Mouse (Mus musculus): Measurements from ENCODE around the gene Bag1. TPM values are rescaled to one million over a fixed set of nuclear protein-coding genes. Genes with fewer than 3 reads are reported as not detected.

The Bag1 gene
- total RNA-seq, 1 experiment = 99.5 TPM

DNA sequence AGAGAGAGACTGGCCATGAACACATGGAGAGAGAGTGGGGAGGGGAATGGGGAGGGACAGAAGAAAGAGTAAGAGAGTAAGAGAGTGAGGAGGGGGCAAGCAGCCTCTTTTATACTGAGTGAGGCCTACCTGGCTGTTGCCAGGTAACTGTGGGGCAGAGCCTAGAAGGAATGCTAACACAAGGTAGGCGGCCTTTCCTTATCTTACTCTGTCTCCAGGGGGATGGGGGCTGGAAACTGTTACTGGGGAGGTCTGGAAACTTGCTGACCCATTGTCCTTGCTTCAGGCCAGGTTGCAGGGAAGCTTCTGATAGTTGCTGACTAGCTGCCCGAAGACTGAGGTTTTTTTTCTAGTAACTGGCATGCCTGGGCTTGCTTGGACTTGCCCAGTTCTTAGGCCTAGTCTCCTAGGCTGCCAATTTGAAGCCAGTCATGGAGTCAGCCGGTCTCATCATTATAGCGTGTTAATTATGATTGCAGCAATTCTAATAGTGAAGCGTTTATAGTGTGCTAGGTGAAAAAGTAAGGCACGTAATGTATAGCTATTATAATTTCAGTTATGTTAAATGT, 49.5 kb downstream of the Bag1 start:
- Histone ChIP-seq H3K36me3 (ENCODE audit: control insufficient read depth, insufficient read depth, low read length, poor library complexity, severe bottlenecking) (no peaks in the 10 kb centered on the region; the same call in 1 of the 2 replicates), H3K27ac (ENCODE audit: insufficient read depth, low read depth, low read length, poor library complexity, severe bottlenecking) (peak overlapping the region; percentile 94), H3K9me3 (ENCODE audit: control insufficient read depth, insufficient read depth, low read depth, low read length) (no peaks in the 10 kb centered on the region), H3K4me3 (ENCODE audit: insufficient read depth in 1 of 2, low read depth in 1 of 2, low read length in 2 of 2, poor library complexity in 1 of 2, severe bottlenecking in 1 of 2) (no peak overlapping the region), H3K4me1 (ENCODE audit: control insufficient read depth in 2 of 2, insufficient read depth in 2 of 2, low read length in 2 of 2, poor library complexity in 1 of 2) (peaks cover 0 to 11% of the 10 kb centered on the region in 2 experiments; a peak in 1 of 4 replicates), H3K9ac (ENCODE audit: insufficient read depth, low read depth, low read length, poor library complexity, severe bottlenecking) (no peak overlapping the region)
- TF ChIP-seq MAFK (IDR thresholded peaks at IDR 0.05; ENCODE audit: insufficient read depth, low read depth, low read length) (no peak), ZNF384 (IDR thresholded peaks at IDR 0.05; ENCODE audit: low read depth, low read length) (peak; percentile 51; the same call in 1 of the 2 replicates)
- in situ Hi-C loops (cut with MboI; ENCODE audit: low sequenced_read_pairs in 2 of 2, unreplicated experiment in 2 of 2) = loop anchor here in 1 of 2 experiments (5.0 kb wide), 1 partner anchor 121 kb away; no protein-coding TSS in a partner anchor
- no peak for DNase-seq (ENCODE audit: low read depth, low spot score)

DNA sequence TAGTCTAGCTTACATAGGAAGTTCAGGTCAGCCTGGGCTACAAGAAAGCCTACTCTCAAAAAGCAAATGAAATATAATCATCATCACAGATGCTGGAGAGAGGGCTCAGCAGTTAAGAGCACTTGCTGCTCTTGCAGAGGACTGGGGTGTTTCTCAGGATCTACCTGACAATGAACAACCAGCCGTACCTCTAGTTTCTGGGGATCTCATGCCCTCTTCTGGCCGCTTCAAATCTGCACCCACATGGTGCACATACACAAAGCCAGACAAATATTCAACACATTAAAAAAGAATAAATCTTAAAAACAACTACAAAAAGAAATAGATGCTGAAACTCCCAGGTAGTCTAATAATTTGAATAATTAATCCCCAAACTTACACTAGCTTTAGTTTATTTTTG, 52.4 kb downstream of the Bag1 start:
- Histone ChIP-seq H3K36me3 (ENCODE audit: control insufficient read depth, insufficient read depth, low read length, poor library complexity, severe bottlenecking) (no peaks in the 10 kb centered on the region; the same call in 1 of the 2 replicates), H3K9me3 (ENCODE audit: control insufficient read depth, insufficient read depth, low read depth, low read length) (no peaks in the 10 kb centered on the region), H3K4me1 (ENCODE audit: control insufficient read depth in 2 of 2, insufficient read depth in 2 of 2, low read length in 2 of 2, poor library complexity in 1 of 2) (peaks cover 0 to 11% of the 10 kb centered on the region in 2 experiments; a peak in 1 of 4 replicates), H3K9ac (ENCODE audit: insufficient read depth, low read depth, low read length, poor library complexity, severe bottlenecking) (no peak overlapping the region), H3K4me3 (ENCODE audit: insufficient read depth in 1 of 2, low read depth in 1 of 2, low read length in 2 of 2, poor library complexity in 1 of 2, severe bottlenecking in 1 of 2) (no peak overlapping the region), H3K27ac (ENCODE audit: insufficient read depth, low read depth, low read length, poor library complexity, severe bottlenecking) (no peak overlapping the region)
- DNase-seq (ENCODE audit: low read depth, low spot score) = no peak
- TF ChIP-seq HCFC1 (IDR thresholded peaks at IDR 0.05; ENCODE audit: borderline replicate concordance, insufficient read depth, low read length) (no peak), CHD2 (IDR thresholded peaks at IDR 0.05; ENCODE audit: low read depth, low read length) (no peak), MAFK (IDR thresholded peaks at IDR 0.05; ENCODE audit: insufficient read depth, low read depth, low read length) (no peak), ZC3H11A (IDR thresholded peaks at IDR 0.05; ENCODE audit: borderline replicate concordance, low read depth, low read length) (no peak), ZNF384 (IDR thresholded peaks at IDR 0.05; ENCODE audit: low read depth, low read length) (no peak)
- in situ Hi-C loops (cut with MboI; ENCODE audit: low sequenced_read_pairs in 2 of 2, unreplicated experiment in 2 of 2) = loop anchor here in 1 of 2 experiments (5.0 kb wide), 1 partner anchor 118 kb away; no protein-coding TSS in a partner anchor

DNA sequence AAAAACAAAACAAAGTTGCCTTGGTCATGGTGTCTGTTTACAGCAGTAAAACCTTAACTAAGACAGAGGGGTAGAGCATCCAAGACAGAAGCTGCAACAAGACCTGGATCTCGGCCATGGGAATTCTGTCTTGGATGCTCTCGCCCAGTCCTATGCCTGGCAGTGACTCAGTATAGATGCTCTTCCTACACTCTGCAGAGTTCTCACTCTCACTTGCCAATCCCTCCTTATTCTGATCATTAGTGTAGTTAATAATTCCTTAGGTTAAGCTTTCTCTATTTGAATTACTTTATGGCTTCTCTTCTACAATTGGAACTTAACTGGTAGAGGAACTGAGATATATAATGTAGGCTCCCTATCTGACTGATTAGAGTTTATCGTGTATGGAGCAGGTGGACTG, 53.0 kb downstream of the Bag1 start:
- Histone ChIP-seq H3K36me3 (ENCODE audit: control insufficient read depth, insufficient read depth, low read length, poor library complexity, severe bottlenecking) (no peaks in the 10 kb centered on the region), H3K9me3 (ENCODE audit: control insufficient read depth, insufficient read depth, low read depth, low read length) (no peaks in the 10 kb centered on the region), H3K4me1 (ENCODE audit: control insufficient read depth in 2 of 2, insufficient read depth in 2 of 2, low read length in 2 of 2, poor library complexity in 1 of 2) (peaks cover 0 to 11% of the 10 kb centered on the region in 2 experiments; a peak in 1 of 4 replicates), H3K4me3 (ENCODE audit: insufficient read depth in 1 of 2, low read depth in 1 of 2, low read length in 2 of 2, poor library complexity in 1 of 2, severe bottlenecking in 1 of 2) (no peak overlapping the region), H3K27ac (ENCODE audit: insufficient read depth, low read depth, low read length, poor library complexity, severe bottlenecking) (no peak overlapping the region), H3K9ac (ENCODE audit: insufficient read depth, low read depth, low read length, poor library complexity, severe bottlenecking) (no peak overlapping the region)
- TF ChIP-seq MAFK (IDR thresholded peaks at IDR 0.05; ENCODE audit: insufficient read depth, low read depth, low read length) (no peak), ZC3H11A (IDR thresholded peaks at IDR 0.05; ENCODE audit: borderline replicate concordance, low read depth, low read length) (no peak), ZNF384 (IDR thresholded peaks at IDR 0.05; ENCODE audit: low read depth, low read length) (no peak), HCFC1 (IDR thresholded peaks at IDR 0.05; ENCODE audit: borderline replicate concordance, insufficient read depth, low read length) (no peak)
- in situ Hi-C loops (cut with MboI; ENCODE audit: low sequenced_read_pairs in 2 of 2, unreplicated experiment in 2 of 2) = loop anchor here in 1 of 2 experiments (5.0 kb wide), 1 partner anchor 118 kb away; no protein-coding TSS in a partner anchor
- no peak for DNase-seq (ENCODE audit: low read depth, low spot score)

DNA sequence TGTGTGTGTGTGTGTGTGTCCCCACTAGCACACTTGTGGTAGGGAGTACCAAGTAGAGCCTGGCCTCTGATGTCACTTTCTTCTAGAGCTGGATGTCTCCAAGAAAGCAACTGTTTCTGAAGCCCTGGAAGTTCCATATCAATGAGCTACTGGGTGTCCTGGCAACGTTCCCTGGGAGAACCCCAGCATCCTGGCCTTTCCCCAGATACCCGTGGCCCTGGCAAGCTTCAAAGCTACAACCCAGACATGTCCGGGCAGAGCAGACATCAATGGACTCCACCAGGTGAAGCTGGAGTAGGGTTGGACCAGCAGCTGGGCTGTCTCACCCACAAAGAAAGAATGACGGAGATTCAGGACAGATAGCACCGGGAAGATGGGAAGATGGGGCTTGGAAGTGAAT, 56.9 kb downstream of the Bag1 start:
- in situ Hi-C loops (cut with MboI; ENCODE audit: low sequenced_read_pairs in 2 of 2, unreplicated experiment in 2 of 2) = no loop called here
- H3K4me3 ChIP-seq (ENCODE audit: insufficient read depth in 1 of 2, low read depth in 1 of 2, low read length in 2 of 2, poor library complexity in 1 of 2, severe bottlenecking in 1 of 2) = no peak overlapping the region
- TF ChIP-seq HCFC1 (IDR thresholded peaks at IDR 0.05; ENCODE audit: borderline replicate concordance, insufficient read depth, low read length) (no peak), ZNF384 (IDR thresholded peaks at IDR 0.05; ENCODE audit: low read depth, low read length) (no peak), MAFK (IDR thresholded peaks at IDR 0.05; ENCODE audit: insufficient read depth, low read depth, low read length) (no peak), ZC3H11A (IDR thresholded peaks at IDR 0.05; ENCODE audit: borderline replicate concordance, low read depth, low read length) (no peak), CHD2 (IDR thresholded peaks at IDR 0.05; ENCODE audit: low read depth, low read length) (no peak)
- H3K9me3 ChIP-seq (ENCODE audit: control insufficient read depth, insufficient read depth, low read depth, low read length) = no peaks in the 10 kb centered on the region
- DNase-seq (ENCODE audit: low read depth, low spot score) = no peak
- H3K27ac ChIP-seq (ENCODE audit: insufficient read depth, low read depth, low read length, poor library complexity, severe bottlenecking) = no peak overlapping the region
- H3K36me3 ChIP-seq (ENCODE audit: control insufficient read depth, insufficient read depth, low read length, poor library complexity, severe bottlenecking) = no peaks in the 10 kb centered on the region
- no peak overlapping the region for H3K9ac ChIP-seq (ENCODE audit: insufficient read depth, low read depth, low read length, poor library complexity, severe bottlenecking)
- peaks cover under 1 to 3% of the 10 kb centered on the region in 2 experiments; a peak in 2 of 4 replicates for H3K4me1 ChIP-seq (ENCODE audit: control insufficient read depth in 2 of 2, insufficient read depth in 2 of 2, low read length in 2 of 2, poor library complexity in 1 of 2)
